In the genomic region with DNA sequence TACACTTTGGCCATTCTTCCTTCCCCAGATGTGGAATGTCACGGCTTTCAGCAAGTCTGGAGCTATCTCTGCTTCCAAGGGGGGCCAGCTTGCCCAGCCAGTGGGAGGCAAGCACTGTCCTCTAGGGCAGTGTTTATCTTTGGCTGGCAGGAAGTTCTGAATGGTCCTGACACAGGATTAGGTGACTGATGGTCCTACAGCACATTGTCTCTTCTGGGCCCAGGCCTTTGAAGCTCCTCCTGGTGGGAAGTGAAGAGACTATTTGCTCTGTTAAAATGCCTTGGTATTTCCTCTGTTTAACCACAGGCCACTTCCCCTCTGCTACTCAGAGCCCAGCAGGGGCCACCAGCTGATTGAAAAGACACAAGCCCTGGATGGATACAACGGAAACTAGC, we compare ENCODE assay signal across 9 mouse cellular contexts. TPM values are rescaled to one million over a fixed set of nuclear protein-coding genes. Genes with fewer than 3 reads are reported as not detected.
DNase-seq lines count a peak whose midpoint lies in the region; ATAC-seq and TF ChIP-seq lines count a peak whose summit lies in the region.
"Had no signal": no experiment of that assay in that cellular context is flagged by ENCODE, and none has a peak within 500 bp of the region (broad histone marks: within the 10 kb centered on the region; RNA-seq: fewer than 3 reads in every experiment).

No protein-coding gene starts in this region.

- peak; percentile 83 for ATAC-seq in kidney, embryonic 14.5 days (ENCODE audit: low FRiP score, low TSS enrichment)
- no peak for ATAC-seq in hindbrain, embryonic 13.5 days (ENCODE audit: low FRiP score)
- ATAC-seq in lung, embryonic 14.5 days (ENCODE audit: insufficient read depth): peak; percentile 85

- H3K4me1 ChIP-seq in kidney, embryonic 14.5 days (ENCODE audit: control insufficient read depth, insufficient read depth, low read length): peaks cover 73% of the 10 kb centered on the region
- peaks cover 98% of the 10 kb centered on the region for H3K4me1 ChIP-seq in embryonic facial prominence, embryonic 10.5 days
- peaks cover 45% of the 10 kb centered on the region for H3K4me1 ChIP-seq in hindbrain, embryonic 13.5 days (replicated peaks)
- H3K4me1 ChIP-seq in lung, embryonic 14.5 days (ENCODE audit: insufficient read depth): peaks cover 28% of the 10 kb centered on the region

- H3K27me3 ChIP-seq in kidney, embryonic 14.5 days (ENCODE audit: control insufficient read depth, insufficient read depth, low read length): peaks cover 4% of the 10 kb centered on the region
- H3K27me3 ChIP-seq in embryonic facial prominence, embryonic 10.5 days (replicated peaks; ENCODE audit: low read depth, poor library complexity, severe bottlenecking): peaks cover 12% of the 10 kb centered on the region; the same call in 1 of the 2 replicates
- H3K27me3 ChIP-seq in hindbrain, embryonic 13.5 days: peaks cover 33% of the 10 kb centered on the region
- H3K27me3 ChIP-seq in lung, embryonic 14.5 days (ENCODE audit: insufficient read depth, low read length): peaks cover 5% of the 10 kb centered on the region; the same call in 1 of the 2 replicates

- no peak overlapping the region for H3K9ac ChIP-seq in kidney, embryonic 14.5 days (ENCODE audit: low read depth, low read length)
- no peak overlapping the region for H3K9ac ChIP-seq in hindbrain, embryonic 13.5 days
- H3K9ac ChIP-seq in lung, embryonic 14.5 days: no peak overlapping the region

- DNase-seq in kidney, adult 18-20 months: no peak
- DNase-seq in embryonic facial prominence, embryonic 10.5 days (ENCODE audit: low spot score): peak; percentile 58
- DNase-seq in lung, embryonic 14.5 days: peak; percentile 80
- peak; percentile 65 to 69 for DNase-seq in spleen, postnatal 36 days (ENCODE audit: low spot score in 2 of 2)
- no peak for DNase-seq in layer of hippocampus, adult 18-20 months (ENCODE audit: low spot score in 2 of 2)
- DNase-seq in frontal cortex, postnatal 36 days (ENCODE audit: low spot score in 2 of 2): no peak

- H3K4me3 ChIP-seq in kidney, embryonic 14.5 days (ENCODE audit: low read length): no peak overlapping the region
- peak overlapping the region; percentile 32 for H3K4me3 ChIP-seq in embryonic facial prominence, embryonic 10.5 days
- H3K4me3 ChIP-seq in hindbrain, embryonic 13.5 days: no peak overlapping the region
- no peak overlapping the region for H3K4me3 ChIP-seq in lung, embryonic 14.5 days (ENCODE audit: low read depth, low read length)

- H3K9me3 ChIP-seq in kidney, embryonic 14.5 days (ENCODE audit: control insufficient read depth, low read length): no peaks in the 10 kb centered on the region
- no peaks in the 10 kb centered on the region for H3K9me3 ChIP-seq in embryonic facial prominence, embryonic 10.5 days
- H3K9me3 ChIP-seq in hindbrain, embryonic 13.5 days: no peaks in the 10 kb centered on the region
- no peaks in the 10 kb centered on the region for H3K9me3 ChIP-seq in lung, embryonic 14.5 days (ENCODE audit: low read depth, low read length)

- H3K27ac ChIP-seq in kidney, embryonic 14.5 days (ENCODE audit: low read depth, low read length): peak overlapping the region; percentile 82
- peak overlapping the region; percentile 81 for H3K27ac ChIP-seq in embryonic facial prominence, embryonic 10.5 days (replicated peaks)
- H3K27ac ChIP-seq in hindbrain, embryonic 13.5 days: peak overlapping the region; percentile 35; the same call in 1 of the 2 replicates
- peak overlapping the region; percentile 80 for H3K27ac ChIP-seq in lung, embryonic 14.5 days (ENCODE audit: low read depth)
- H3K27ac ChIP-seq: macrophage had no signal

- peak; percentile 45 for TF ChIP-seq CTCF in lung, embryonic 14.5 days (IDR thresholded peaks at IDR 0.05; ENCODE audit: low read depth)

- H3K36me3 ChIP-seq in kidney, embryonic 14.5 days (ENCODE audit: control insufficient read depth, insufficient read depth, low read length): no peaks in the 10 kb centered on the region
- H3K36me3 ChIP-seq in embryonic facial prominence, embryonic 10.5 days (replicated peaks): peaks cover 5% of the 10 kb centered on the region; the same call in 1 of the 2 replicates
- no peaks in the 10 kb centered on the region for H3K36me3 ChIP-seq in hindbrain, embryonic 13.5 days
- no peaks in the 10 kb centered on the region for H3K36me3 ChIP-seq in lung, embryonic 14.5 days (ENCODE audit: insufficient read depth)

- whole genome bisulfite sequencing in kidney, embryonic 14.5 days: 18% methylated on average over 2 of the region's 2 CpGs
- under 1% methylated on average over 2 of the region's 2 CpGs for WGBS in embryonic facial prominence, embryonic 10.5 days
- 6% methylated on average over 2 of the region's 2 CpGs for WGBS in hindbrain, embryonic 13.5 days
- 6% methylated on average over 2 of the region's 2 CpGs for WGBS in lung, embryonic 14.5 days

- peak overlapping the region; percentile 36 for H3K4me2 ChIP-seq in kidney, embryonic 14.5 days (replicated peaks; ENCODE audit: low read depth, low read length)
- H3K4me2 ChIP-seq in hindbrain, embryonic 13.5 days: 0 out of 2 replicates have a peak overlapping the region, but pooled peaks have one; percentile 11
- peak overlapping the region; percentile 47 for H3K4me2 ChIP-seq in lung, embryonic 14.5 days

RNA-seq across cellular contexts. Expression of gene Il17rd, which starts 6.2 kb away (rescaled TPM):
- 6.8 and 9.2 TPM in 2 replicates for polyA plus RNA-seq in kidney, embryonic 14.5 days (2014; fragmentation: Nextera tagmentation; extraction: Ambion mirVana)
- 9.6 and 10.1 TPM in 2 replicates for polyA plus RNA-seq in embryonic facial prominence, embryonic 10.5 days (2016; fragmentation: Nextera tagmentation; extraction: Ambion mirVana)
- 2.8 and 3.4 TPM in 2 replicates for polyA plus RNA-seq in hindbrain, embryonic 13.5 days (2015; fragmentation: Nextera tagmentation; extraction: Ambion mirVana)
- 2.7 and 3.9 TPM in 2 replicates for polyA plus RNA-seq in lung, embryonic 14.5 days (2014; fragmentation: Nextera tagmentation; extraction: Ambion mirVana)
- 1 to 10 TPM; 3.6 to 3.9 TPM for total RNA-seq in layer of hippocampus, adult 18-20 months (2021)

RNA-seq across cellular contexts. Expression of gene Hesx1, which starts 50.7 kb away (rescaled TPM):
- 0.99 and 1.4 TPM in 2 replicates for polyA plus RNA-seq in kidney, embryonic 14.5 days (2014; fragmentation: Nextera tagmentation; extraction: Ambion mirVana)
- 3.4 and 3.9 TPM in 2 replicates for polyA plus RNA-seq in embryonic facial prominence, embryonic 10.5 days (2016; fragmentation: Nextera tagmentation; extraction: Ambion mirVana)
- polyA plus RNA-seq in hindbrain, embryonic 13.5 days (2015; fragmentation: Nextera tagmentation; extraction: Ambion mirVana): not detected in 2 replicates
- not detected in 2 replicates for polyA plus RNA-seq in lung, embryonic 14.5 days (2014; fragmentation: Nextera tagmentation; extraction: Ambion mirVana)
- not detected for total RNA-seq in layer of hippocampus, adult 18-20 months (2021)

Comparison
In these comparisons a context has a peak if more than half of its experiments do, and no peak if none do; other contexts are left out.
1. DNase-seq: peak in embryonic facial prominence, embryonic 10.5 days (single experiment), lung, embryonic 14.5 days (single experiment) and spleen, postnatal 36 days (2 of 2); none in kidney, adult 18-20 months (single experiment), layer of hippocampus, adult 18-20 months (0 of 2) and frontal cortex, postnatal 36 days (0 of 2).
2. Peak in every context shown above with its lines, with median percentiles within 50 percentile points of each other: H3K27ac ChIP-seq and H3K4me2 ChIP-seq.